Mouse (Mus musculus) right cerebral cortex, postnatal 36 days (tissue): Measurements from ENCODE around the gene Pcbp4.

ENCODE experiments used
- DNase-seq, 2 experiments: peaks; one replicate each; pipeline ENCODE4 v3.0.0; 2022; ENCODE audit warnings: low spot score in 2 of 2, mixed read lengths in 1 of 2

Pcbp4 gene

GRCm38 (mm10) chr9:106453271-106454070 is at the start of gene Pcbp4:
Pcbp4 (plus strand) TSS chr9:106453291.
- no peak for DNase-seq

GRCm38 (mm10) chr9:106405275-106405674 is 47.8 kb upstream of the Pcbp4 start:
- no peak for DNase-seq

- DNase-seq: peak in 1 of 2 experiments; percentile 47
Measured at GRCm38 (mm10) chr9:106406443-106407078, 46.5 kb upstream of the Pcbp4 start.

GRCm38 (mm10) chr9:106409096-106409495 is 44.0 kb upstream of the Pcbp4 start:
- DNase-seq: no peak

GRCm38 (mm10) chr9:106410086-106410650 is 42.9 kb upstream of the Pcbp4 start:
- no peak for DNase-seq

- DNase-seq: peak; percentile 62 to 74
Measured at GRCm38 (mm10) chr9:106411091-106411594, 41.9 kb upstream of the Pcbp4 start.

- no peak for DNase-seq
Measured at GRCm38 (mm10) chr9:106411729-106412128, 41.4 kb upstream of the Pcbp4 start.

GRCm38 (mm10) chr9:106412210-106412609 is 40.9 kb upstream of the Pcbp4 start:
- DNase-seq: no peak

- DNase-seq: no peak
Measured at GRCm38 (mm10) chr9:106413606-106414005, 39.5 kb upstream of the Pcbp4 start.

GRCm38 (mm10) chr9:106416826-106417225 is 36.3 kb upstream of the Pcbp4 start:
- no peak for DNase-seq

- DNase-seq: peak; percentile 97 to 98
Measured at GRCm38 (mm10) chr9:106417841-106418625, 35.1 kb upstream of the Pcbp4 start.

DNA sequence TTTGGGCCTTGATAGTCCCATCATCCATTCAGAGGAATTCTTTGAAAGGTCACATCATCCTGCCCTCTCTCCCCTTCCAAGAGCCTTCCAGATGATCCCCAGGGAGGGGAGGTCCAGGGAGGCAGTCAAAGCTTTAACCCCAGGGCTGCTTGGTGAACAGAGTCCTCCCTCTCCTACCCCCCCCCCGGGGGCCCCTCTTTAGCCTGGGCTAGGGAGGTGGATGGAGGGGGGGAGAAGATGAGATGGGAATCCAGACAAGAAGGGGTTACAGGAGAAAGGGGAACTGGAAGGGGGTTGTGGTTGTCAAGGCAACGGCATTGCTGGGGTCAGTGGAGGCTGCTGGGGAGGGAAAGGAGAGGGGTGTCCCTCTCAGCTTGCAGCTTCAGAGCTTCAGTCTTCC is 32.5 kb upstream of the Pcbp4 start:
- no peak for DNase-seq

GRCm38 (mm10) chr9:106421033-106421864 is 31.8 kb upstream of the Pcbp4 start:
- DNase-seq: no peak

- peak; percentile 76 to 79 for DNase-seq
Measured at GRCm38 (mm10) chr9:106421865-106422160, 31.3 kb upstream of the Pcbp4 start.

DNA sequence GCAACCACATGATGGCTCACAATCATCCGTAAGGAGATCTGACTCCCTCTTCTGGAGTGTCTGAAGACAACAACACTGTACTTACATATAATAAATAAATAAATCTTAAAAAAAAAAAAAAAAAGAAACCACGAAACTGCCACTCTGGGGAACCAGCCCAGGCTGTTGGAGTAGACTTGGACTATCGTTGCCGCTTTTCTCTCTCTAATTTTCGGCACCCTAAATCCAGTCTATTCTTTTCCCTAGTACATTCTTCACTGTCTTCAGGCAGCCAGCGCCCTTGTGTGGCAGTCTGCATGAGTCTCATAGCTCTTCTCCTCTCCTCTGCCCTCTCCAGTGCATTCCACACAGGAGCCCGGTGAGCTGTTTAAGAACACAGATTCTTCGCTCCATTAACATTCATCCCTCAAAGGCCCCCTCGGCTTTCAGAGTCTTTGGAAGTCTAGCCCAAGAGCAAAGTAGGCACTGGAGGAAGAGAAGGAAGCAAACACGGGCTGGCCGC is 24.3 kb upstream of the Pcbp4 start:
- DNase-seq: no peak

DNA sequence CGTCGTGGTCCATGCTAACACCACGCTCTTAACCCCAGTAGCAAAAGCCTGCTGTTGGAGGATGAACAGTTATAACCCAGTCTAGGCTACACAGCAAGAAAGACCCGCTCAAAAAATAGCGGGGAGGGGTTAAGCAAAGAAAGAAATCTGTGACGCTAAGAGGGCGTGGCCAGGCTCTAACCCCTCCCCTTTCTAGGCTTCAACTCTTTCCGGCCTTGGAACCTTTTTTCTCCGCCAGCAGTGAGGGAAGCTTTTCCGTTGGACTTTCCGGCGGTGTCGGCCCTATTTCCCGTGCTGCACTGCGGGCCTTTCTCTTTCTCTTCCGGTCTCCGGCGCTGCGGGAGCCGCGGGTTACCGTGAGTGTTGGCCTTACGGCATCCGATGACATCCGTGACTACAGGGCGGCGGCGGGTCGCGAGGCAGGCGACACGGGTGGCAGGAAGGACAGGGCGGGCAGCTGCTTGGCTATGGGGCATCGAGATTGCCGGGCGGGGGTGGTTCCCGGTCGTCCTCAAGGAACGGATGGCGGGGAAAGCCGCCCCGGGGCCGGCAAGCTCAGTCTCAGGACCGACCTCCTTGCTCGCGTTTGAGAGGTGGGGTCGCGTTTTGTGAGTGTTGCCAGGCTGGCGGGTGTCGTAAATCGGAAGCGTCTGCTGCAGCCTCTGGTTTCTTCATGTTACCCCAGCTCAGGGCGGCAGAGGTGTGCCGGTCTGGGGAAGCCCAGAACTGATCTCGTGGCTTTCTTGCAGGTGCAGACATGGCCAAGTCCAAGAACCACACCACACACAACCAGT is 23.7 kb upstream of the Pcbp4 start, which contains the start of gene Rpl29:
Rpl29 (plus strand) TSS at position 234 of the 794 bp plus-strand sequence.
- DNase-seq: peak; percentile 87 to 89

DNA sequence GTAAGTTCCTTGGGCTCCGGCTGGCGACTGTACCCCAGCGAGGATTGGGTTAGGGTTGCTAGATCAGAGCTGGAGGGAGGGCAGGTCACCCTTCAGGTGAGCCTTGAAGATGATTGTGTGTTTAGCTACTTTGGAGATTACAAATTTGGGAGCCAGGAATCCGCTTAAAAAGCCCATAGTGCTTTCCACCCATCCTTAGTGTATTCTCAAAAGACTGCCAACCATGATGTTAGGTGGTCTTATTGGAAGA is 23.2 kb upstream of the Pcbp4 start:
- DNase-seq: no peak

GRCm38 (mm10) chr9:106433389-106433788 is 19.7 kb upstream of the Pcbp4 start:
- DNase-seq: peak in 1 of 2 experiments; percentile 58

- DNase-seq: no peak
Measured at GRCm38 (mm10) chr9:106436566-106436965, 16.5 kb upstream of the Pcbp4 start.

- no peak for DNase-seq
Measured at GRCm38 (mm10) chr9:106442680-106443079, 10.4 kb upstream of the Pcbp4 start.
